Mouse (Mus musculus) layer of hippocampus, adult 6 months (tissue): ENCODE results near the gene Aasdh. TPM values are rescaled to one million over a fixed set of nuclear protein-coding genes. Genes with fewer than 3 reads are reported as not detected.

ENCODE experiments used
- long read RNA-seq, 2 experiments: library from polyadenylated mRNA; unstranded; transcript quantifications; one replicate each; pipeline ENCODE4 v2.0.0; 2019 to 2020
- polyA plus RNA-seq: library from polyadenylated mRNA; unstranded; fragments of <200 nt; fragmentation: Nextera tagmentation; gene quantifications from 2 replicates; pipeline ENCODE4 v1.2.3, GENCODE M21; 2021

Aasdh gene
- 5.5 and 7.8 TPM in 2 replicates for polyA plus RNA-seq
- long read RNA-seq, experiment 1, partial matches to known transcripts = 3 of 7 reads
- long read RNA-seq, experiment 1, other reads (novel, unspliced or antisense) = 2 of 7 reads
- long read RNA-seq, experiment 2, transcript Aasdh-202 (16 exons, 3,694 nt) = major isoform, 8 of 33 reads
- long read RNA-seq, experiment 2, partial matches to known transcripts = 7 of 33 reads
- long read RNA-seq, experiment 2, other reads (novel, unspliced or antisense) = 18 of 33 reads

GRCm38 (mm10) chr5:76905405-76906154 lies at the start of gene Aasdh:
Aasdh (minus strand) TSS chr5:76905514.

GRCm38 (mm10) chr5:76951106-76952027 lies 46.1 kb upstream of the Aasdh start, which contains the start of the genes Paics and Ppat:
Paics (plus strand) TSS chr5:76951307.
Ppat (minus strand) TSS chr5:76951578.

Other genes with a start within 250 kb of the Aasdh start
- 20.0 and 23.5 TPM in 2 replicates for gene C530008M17Rik, start 249.0 kb downstream of the Aasdh start, polyA plus RNA-seq
- 152 and 155 TPM in 2 replicates for gene Paics, start 45.8 kb upstream of the Aasdh start, polyA plus RNA-seq
- 6.6 and 6.9 TPM in 2 replicates for gene Ppat, start 46.1 kb upstream of the Aasdh start, polyA plus RNA-seq
- 19.0 and 23.9 TPM in 2 replicates for gene Srp72, start 69.2 kb upstream of the Aasdh start, polyA plus RNA-seq
- not detected in 2 replicates for gene Arl9, start 98.5 kb upstream of the Aasdh start, polyA plus RNA-seq
- 1.6 and 1.8 TPM in 2 replicates for gene Thegl, start 110.5 kb upstream of the Aasdh start, polyA plus RNA-seq
- 47.3 and 64.2 TPM in 2 replicates for gene Hopx, start 209.6 kb upstream of the Aasdh start, polyA plus RNA-seq